Mouse (Mus musculus) heart, embryonic 10.5 days (tissue): ENCODE measurements around the gene Gm8332. TPM values are rescaled to one million over a fixed set of nuclear protein-coding genes. Genes with fewer than 3 reads are reported as not detected.

Experiments
- polyA plus RNA-seq: library from polyadenylated mRNA; unstranded; fragments of >200 nt; fragmentation: Nextera tagmentation; extraction: Ambion mirVana; gene quantifications from 2 replicates; pipeline ENCODE4 v1.2.1, GENCODE M21; 2016

Gene Gm8332
- polyA plus RNA-seq, 1 experiment from 2014 or later = not detected

Other genes starting within 250 kb of the Gm8332 start
- gene Gm2075, start 238.3 kb downstream of the Gm8332 start, polyA plus RNA-seq = not detected in 2 replicates
- not detected in 2 replicates for gene Gm6803, start 231.3 kb downstream of the Gm8332 start, polyA plus RNA-seq
- gene Gm2056, start 223.1 kb downstream of the Gm8332 start, polyA plus RNA-seq = not detected in 2 replicates
- not detected in 2 replicates for gene Gm16368, start 166.4 kb downstream of the Gm8332 start, polyA plus RNA-seq
- gene Gm10436, start 68.0 kb downstream of the Gm8332 start, polyA plus RNA-seq = not detected in 2 replicates
- gene Gm5662, start 24.4 kb upstream of the Gm8332 start, polyA plus RNA-seq = not detected in 2 replicates
- not detected in 2 replicates for gene Gm5039, start 73.9 kb upstream of the Gm8332 start, polyA plus RNA-seq
- 22.1 and 22.5 TPM in 2 replicates for gene Adck1, start 110.5 kb upstream of the Gm8332 start, polyA plus RNA-seq